Mouse (Mus musculus): ENCODE measurements around the gene Tnip3.

Tnip3 gene

DNA sequence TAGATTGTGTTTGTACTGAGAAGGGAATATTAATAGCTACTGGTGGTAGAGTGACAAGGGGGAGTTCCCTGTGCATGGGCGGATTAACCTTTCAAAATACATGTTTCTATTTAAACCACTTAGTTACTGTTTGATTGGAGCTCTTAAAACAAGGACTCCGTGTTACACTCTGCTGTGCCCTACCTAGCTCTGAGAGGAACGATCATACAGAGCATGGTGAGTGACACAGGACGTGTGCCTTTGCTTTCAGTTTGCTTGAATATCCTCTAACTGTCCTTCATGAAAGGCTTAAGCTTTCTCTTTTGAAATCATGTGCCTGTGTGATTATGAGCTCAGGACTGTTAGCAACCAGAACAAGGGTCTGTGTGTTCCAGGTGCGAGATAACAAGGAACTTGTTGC is at the start of gene Tnip3:
Tnip3 (plus strand) TSS at position 122 of the 400 bp plus-strand sequence.
- no peak for DNase-seq (ENCODE audit: low spot score in 2 of 2)

DNA sequence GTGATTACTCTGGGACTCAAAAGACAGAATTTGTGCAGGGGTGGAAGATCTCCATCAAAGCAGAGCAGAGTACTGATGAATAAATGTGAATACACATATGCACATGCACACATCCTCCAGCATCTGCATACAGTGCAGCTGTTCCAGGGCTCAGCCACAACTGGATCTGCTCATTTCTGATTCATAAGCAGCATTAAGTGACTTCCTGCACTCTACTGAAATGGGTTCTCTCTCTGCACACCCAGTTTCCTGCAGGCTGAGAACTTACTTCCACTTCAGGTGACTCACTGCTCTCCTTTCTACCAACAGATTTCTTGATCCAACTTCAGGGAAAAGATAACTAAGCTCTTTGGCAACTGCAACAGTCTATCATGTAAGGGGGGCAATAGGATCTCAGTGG is 26.3 kb upstream of the Tnip3 start:
- DNase-seq (ENCODE audit: low spot score in 2 of 2) = no peak

DNA sequence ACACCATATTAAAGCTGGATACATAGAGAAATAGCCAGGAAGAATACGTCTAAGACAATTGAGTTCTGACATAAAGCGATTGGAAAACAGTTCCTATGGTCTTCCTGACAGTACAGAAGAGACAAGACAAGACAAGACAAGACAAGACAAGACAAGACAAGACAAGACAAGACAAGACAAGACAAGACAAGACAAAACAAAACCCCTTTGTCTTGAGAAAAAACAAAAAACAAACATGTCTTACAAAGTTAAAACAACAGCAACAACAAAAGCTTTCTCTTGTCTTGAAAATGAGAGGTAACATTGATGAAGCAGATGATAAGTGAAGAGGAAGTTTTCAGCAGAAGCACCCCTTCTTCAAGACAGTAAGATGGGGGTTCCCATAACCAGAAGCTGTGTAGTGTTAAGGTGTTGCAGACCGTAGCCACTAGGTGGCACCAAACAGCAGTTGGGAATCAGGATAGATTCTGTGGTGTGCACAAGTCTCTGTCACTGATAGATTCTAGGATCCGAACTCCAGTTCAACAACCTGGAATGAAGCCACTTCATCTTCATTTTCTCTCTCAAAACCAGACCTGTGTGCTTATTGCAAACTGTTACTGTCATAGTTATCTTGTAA is 15.0 kb upstream of the Tnip3 start:
- DNase-seq (ENCODE audit: low spot score in 2 of 2) = peak; percentile 63 to 82

DNA sequence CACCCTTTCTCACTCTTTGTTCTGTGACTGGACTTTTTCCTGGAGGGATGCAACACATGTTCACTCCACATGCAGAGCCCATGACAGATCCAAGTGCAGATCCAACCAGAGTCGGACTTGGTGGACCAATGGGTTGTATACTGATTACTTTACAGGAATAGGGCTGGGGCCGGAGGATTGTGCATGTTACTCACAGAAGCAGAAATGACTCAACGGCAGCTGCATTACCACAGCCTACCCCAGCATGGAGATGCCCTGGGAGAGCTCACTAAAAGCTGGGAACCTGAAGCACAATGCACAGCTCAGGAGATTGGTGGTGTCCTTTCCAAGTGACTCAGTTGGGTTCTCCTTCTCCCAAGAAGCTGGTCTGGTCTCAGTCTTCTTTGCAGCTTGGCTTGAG is 11.3 kb upstream of the Tnip3 start:
- DNase-seq (ENCODE audit: low spot score in 2 of 2) = no peak

DNA sequence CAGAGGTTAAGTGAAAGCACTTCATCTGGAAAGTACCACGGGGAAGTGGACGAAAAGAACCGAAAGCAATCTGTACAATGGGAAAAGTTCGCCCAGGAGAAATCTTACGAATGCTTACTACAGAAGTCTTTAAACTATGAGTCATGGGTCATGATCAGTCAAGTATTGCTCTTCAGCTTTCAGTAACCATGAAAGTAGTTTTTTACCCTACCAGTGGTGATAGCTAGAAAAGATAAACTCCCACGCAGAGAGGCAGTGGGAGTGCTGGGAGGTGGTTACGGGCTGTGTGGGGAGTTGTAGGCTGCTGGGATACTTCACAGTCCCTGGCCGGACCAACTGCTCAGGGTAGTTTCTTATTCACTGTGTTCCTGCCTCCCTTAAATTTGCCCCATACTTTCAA is 8.4 kb upstream of the Tnip3 start:
- no peak for DNase-seq (ENCODE audit: low spot score in 2 of 2)

DNA sequence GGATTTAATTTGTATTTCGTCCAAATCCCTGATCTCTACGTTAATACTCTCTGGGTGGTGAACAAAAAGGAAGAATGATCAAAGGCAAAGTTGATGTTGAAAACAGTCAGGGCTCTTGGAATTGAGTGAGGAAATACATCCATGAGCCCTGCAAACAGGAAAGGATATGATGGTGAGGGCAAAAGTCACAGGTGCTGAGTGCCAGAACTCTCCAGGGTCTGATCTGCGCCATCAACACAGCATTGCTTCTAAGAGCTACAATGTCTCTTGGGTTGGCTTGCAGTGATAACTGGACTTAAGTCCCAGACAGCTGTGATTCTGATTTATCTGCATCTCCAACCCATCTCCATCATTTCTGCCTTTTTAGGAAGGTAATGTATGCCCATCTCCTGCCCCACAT is 4.3 kb upstream of the Tnip3 start:
- no peak for DNase-seq (ENCODE audit: low spot score in 2 of 2)

DNA sequence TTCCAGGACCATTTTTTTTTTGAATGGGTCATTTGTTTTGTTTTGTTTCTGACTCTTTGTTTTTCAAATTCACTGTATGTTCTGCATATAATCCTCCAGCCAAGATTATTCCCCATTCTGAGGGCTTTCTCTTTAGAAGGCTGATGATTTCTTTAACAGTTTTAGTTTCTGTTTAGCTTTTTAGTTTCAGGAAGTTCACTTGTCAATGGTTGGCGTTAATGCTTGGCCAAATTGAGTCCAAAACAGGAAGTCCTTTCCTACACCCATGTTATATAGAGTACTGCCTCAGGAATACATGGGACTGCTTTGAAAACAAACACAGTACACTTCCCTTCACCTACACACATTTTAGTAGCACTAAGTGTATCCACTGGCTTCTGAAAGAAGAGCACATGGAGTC is 2.8 kb downstream of the Tnip3 start:
- no peak for DNase-seq (ENCODE audit: low spot score in 2 of 2)

DNA sequence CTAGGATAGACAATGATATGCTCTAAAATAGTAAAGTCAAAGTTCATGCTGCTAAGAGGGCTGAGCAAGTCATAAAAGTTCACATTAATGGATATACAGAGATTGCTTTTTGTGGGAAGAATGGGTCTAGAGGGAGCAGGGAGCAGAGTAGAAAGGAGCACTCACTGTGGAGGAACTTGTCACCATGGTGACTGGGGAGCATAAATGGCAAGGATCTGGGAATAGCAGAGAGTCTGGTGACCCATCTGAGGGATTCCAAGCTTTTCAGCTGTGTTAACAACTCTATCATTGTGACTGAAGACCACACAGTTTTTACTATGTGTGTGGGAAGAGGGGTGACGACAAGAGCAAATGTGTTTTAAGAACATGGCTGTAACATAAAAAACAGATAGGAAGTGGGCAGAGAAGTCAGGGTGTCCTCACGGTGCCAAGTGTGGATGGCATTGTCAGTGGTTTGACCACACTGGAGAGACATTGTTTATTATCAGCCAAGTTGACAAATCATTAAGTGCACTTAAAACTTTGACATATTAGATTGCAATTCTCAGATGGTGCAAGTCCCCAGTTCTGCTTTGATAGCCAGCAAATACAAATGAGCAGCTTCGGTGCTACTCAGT is 6.2 kb downstream of the Tnip3 start:
- no peak for DNase-seq (ENCODE audit: low spot score in 2 of 2)

DNA sequence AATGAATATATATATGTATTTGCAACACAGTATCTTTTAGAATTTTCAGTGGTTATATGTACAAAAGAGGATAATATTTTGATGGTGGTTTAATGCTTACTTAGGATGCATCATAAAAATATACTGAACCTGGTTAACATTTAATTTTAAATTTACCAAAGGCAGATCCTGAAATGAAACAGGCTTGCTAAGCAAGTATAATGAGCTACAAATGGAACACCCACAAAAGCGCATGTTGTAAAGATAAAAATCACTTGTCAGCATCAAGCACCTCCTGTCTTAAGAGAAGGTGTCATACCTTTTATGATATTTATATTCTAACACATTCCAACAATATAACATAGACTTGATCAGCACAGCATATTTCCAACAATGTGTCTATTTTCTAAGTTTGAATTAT is 8.6 kb downstream of the Tnip3 start:
- no peak for DNase-seq (ENCODE audit: low spot score in 2 of 2)

DNA sequence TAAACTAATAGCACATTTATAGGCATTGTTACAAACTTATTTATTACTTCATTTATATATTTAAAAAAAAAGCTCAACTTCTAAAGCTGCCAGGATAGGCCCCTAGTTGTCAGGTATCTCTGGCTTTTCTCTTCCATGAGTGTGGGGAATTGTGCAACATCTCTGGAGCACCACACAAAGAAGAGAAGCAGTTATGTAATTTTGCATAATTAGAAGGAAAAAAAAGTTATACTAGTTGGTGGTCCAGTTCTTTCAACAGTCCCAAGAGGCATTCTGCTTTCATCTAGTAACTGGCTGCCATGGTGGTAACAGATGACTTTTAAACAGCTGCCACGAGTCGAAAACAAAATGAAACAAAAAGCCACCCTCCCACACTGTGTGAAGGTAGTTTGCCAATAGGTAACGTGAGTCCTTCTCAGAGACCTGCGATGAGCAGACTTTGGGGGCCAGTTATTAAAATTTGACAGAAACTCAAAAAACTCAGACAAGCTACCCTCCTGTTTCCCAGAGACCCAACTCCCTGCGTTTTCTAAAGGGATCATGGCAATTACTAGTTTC is 12.3 kb downstream of the Tnip3 start:
- no peak for DNase-seq (ENCODE audit: low spot score in 2 of 2)

DNA sequence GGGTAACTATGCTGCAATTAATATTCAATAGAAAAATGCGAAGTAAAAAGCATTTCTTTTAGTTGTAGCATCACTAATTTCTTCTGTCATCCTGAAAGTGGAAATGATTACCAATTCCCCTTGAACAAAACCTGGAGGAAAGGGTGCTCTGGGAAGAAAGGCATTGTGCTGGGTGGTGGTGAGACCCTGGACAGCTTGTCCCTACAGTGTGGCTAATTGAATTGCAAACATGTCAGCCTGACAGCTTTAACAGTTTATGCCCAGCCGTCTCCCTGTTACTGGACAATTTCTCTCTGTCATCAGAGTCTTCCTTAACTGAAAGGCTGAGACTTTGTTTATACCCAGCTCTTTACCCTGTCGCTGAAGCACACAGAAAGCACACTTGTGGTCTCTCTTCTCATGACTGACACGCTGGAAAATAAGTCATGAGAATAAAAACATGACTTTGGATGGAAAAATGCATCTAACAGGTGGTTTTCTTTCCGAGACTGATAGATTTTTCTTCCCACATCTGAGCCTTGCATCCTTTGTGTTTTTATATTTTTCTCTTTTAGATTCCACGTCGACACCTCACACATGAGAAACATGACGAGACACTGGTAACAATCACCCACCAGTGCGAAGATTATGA is 13.0 kb downstream of the Tnip3 start:
- no peak for DNase-seq (ENCODE audit: low spot score in 2 of 2)

DNA sequence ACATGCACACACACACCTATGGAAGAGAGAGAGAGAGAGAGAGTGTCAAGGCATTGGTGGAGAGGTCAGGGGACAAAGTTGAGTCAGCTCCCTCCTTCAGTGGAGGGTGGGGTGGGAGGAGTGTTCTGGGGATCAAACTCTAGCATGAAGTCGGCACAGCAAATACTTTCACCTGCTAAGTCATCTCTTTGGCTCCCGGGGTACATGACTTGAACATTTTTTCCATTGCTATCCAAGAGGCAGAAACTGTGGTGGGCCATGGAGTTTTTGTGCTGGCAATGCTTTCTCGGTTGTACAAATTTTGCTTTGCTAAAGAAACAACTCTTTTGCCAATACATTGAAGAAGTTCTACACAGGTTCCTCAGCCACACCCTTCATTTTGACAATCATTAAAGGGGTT is 13.8 kb downstream of the Tnip3 start:
- DNase-seq (ENCODE audit: low spot score in 2 of 2) = no peak

DNA sequence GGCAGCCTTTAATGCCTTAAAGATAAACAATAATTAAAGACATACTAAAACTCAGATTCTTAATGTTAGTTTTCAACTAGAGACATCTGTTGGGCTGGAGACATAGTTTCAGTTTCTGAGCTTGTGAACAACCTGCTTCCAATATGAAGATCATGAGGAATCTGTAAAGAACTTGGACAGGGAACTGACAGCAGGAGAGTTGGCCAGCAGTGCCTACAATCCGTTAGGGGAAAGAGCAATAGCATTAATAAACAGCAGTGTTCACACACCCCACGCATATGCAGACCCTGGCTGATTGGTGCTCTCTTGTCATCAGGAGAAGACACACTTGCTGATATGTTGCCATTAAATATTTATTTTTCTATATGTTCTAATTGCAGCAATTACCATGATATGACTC is 15.0 kb downstream of the Tnip3 start:
- no peak for DNase-seq (ENCODE audit: low spot score in 2 of 2)

DNA sequence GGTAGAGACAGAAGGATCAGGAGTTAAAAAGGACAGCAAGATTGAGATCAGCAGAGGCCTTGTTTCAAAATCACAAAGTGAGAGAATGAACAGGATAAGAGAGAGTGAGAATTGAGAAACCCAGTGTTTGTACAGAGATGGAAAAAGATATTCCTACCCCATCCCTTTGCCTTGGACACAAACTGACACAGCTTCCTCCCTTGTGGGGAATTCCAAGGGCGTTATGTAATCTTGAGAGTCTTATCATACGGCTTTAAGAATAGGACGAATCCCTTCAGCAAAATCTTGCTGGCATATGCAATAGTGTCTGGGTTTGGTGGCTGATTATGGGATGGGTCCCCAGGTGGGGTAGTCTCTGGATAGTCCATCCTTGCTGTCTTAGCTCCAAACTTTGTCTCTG is 16.0 kb downstream of the Tnip3 start:
- DNase-seq (ENCODE audit: low spot score in 2 of 2) = no peak

DNA sequence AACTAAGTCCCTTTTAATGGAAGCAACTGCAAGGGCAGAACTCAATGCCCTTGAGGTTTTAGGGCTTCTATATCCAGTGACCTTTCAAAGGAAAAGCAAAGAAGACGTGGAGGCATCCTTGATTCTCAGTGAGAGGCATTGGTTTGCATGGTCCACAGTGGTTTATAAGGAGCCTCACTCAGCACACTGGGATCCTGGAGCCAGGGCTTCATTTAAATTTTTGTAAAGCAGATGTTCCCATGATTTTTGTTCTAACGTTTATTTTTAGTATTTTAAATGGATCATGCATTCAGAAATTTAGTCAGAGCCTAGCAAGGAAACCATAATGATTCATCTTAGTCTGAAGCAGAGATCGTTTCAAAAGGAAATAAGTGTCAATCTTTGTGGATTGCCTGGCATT is 17.3 kb downstream of the Tnip3 start:
- no peak for DNase-seq (ENCODE audit: low spot score in 2 of 2)

DNA sequence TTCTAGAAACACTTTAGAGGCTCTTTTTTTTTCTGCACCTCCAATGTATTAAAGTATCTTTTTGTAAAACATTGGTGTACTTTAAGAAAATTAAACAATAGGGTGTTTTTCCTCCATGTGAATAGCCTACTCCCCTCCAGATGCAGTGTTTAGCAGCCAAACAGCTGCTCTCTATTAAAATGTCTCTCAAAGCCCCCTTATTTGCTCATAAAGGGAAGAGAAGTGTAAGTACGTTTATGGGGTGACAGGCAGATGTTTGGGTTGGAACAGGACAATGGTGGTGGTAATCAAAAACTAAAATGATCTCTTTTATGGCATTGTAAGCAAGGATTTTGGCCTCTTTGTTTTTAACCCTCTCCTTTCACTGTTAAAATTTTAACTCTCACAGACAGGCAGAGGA is 17.8 kb downstream of the Tnip3 start:
- no peak for DNase-seq (ENCODE audit: low spot score in 2 of 2)

DNA sequence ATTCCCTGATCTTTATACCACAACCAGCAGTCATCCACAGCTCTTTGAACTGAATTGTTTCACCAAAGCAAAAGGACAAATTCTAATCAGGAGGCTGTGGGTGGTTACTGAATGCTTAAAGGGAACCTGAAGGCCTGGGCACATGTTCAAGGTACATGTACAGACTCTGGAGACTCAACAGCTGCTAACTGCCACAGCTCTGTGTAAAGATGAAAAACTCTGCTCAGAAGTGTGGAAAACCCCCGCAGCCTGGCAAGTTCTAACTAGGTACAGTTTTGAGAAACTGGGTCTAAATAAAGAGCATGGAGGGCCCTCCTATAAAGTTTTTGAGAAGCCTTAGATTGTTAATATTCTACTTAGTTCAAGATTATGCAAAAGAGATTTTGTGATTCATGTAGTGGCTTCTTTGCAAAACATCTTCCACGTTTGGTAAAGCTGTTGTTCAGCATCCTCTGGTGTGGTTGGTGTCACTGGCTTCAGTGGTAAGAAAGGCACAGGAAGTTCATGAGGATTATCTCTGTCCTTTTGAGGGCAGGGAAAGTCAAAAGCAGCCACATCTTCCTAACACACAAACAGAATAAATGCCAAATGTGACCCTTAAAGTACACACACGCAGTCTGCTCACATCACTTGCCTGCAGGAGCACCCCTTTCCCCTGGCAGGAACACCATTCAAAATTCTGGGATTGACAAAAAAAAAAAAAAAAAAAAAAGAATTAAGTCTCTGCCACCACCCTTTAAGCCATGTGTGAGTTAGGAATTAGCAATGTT is 39.0 kb downstream of the Tnip3 start:
- DNase-seq (ENCODE audit: low spot score in 2 of 2) = peak; percentile 50 to 71

DNA sequence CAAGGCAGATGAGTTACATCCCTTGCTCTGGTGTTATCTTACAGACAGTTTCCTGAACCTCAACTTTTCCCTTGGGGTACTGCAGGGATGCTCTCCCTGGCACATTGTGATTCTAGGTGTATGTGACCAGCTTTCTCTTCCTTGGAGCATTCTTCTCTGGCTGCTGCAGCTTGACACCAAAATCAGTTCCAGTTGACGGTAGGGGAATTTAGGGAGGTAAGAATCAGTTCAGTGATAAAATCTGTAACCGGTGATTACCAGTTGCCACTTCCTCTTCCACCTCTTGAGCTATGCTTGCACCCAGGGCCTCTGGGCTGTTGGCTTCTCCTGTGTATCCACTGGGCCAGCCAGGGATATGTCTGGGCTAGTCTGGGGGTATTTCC is 39.5 kb downstream of the Tnip3 start:
- DNase-seq (ENCODE audit: low spot score in 2 of 2) = no peak

DNA sequence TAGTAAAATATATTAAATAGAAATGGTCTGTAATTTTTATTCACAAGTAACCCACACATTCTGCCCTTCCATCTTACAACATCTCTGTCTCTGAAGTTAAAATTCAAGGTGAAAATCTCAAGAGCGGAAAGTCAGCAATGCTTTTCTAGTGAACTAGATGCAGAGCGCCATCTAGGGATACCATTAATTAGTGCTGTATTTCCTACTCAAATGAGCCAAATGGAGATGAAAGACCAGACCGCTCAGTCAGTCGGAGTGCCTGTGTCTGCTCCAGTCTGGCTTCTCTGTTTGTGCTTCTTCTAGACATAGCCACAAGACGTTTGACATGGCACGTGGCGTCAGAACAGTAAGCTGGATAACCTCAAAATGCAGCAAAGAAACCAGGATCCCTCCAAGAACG is 44.6 kb downstream of the Tnip3 start:
- peak in 1 of 2 experiments; percentile 75 for DNase-seq (ENCODE audit: low spot score in 2 of 2)

DNA sequence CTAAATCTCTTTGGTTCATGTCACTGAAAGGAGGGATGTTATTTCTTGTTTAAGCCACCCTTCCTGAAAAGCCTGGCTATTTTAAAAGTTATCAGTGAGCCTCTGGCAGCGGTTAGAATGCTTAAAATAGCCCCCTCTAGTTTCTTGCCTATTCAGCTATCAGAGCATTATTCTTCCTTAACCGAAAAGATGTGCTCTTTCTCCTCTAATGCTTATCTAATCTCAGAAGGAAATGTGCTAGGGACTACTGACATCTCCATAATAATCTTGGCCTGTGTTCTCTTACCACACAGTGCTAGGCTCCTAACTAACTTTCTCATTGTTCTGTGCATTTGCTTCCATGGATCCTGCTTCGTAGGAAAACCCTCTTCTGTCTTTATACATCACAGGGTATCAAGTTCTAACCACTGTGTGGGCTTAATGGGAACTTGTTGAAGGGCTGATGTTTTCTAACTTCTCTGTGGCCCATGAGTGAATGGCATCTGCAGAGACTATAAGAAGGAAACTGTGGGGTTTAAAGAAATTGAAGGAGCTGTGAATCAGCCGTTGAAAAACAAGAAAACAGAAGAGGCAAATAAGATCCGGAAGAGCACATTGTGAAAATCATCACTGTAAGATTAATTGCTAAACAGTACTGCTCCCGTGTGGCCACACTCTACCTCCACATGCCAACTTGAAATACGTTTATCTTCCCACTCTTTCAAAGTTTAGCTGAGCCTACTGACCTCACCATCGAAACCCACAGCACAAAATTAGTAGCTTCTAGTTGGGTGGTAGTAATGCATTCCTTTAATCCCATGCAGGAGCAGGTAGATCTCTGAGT is 53.2 kb downstream of the Tnip3 start:
- DNase-seq (ENCODE audit: low spot score in 2 of 2) = no peak

DNA sequence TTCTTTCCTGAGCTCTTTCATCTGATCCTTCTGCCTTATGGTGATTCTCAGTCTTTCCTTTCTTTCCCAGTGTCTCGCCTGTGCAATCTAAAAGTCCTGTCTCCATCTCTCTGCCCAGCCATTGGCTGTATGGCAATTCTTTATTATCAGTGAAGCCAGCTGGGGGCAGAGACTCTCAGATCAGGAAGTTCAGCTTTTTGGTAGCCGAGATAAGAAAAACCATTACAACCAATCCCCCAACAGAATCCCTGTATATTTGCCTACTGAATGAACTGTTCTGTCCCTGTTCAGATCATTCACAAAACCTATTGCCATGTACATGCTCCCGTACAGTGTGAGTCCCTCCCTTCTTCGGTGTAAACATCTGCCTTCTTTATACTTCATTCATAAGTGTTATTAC is 57.9 kb downstream of the Tnip3 start:
- no peak for DNase-seq (ENCODE audit: low spot score in 2 of 2)

DNA sequence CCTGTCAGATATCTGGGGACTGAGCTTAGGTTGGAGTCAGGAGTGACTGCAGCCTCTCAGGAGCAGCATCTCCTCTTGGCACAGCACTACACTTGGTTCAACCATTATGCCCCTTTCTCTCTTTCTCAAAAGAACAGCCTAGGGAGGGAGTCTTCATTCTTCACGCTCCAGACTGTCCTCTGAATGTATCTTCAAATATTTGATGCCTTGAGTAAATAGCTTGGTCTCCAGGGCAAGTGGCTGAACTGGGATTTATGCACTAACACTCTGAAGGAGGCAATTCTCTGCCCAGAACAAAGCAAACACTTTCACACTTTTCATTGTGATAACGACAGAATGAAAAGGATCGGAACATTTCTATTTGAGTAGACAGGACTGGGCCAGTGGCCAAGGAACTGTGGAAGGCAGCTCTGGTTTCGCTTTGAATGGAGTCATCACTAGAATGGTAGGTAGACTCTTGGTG is 59.8 kb downstream of the Tnip3 start:
- peak; percentile 68 to 80 for DNase-seq (ENCODE audit: low spot score in 2 of 2)
